Mouse (Mus musculus): ENCODE data around the gene Agt.

The Agt gene

GRCm38 (mm10) chr8:124569593-124569992, at the start of gene Agt:
Agt (minus strand) TSS chr8:124569706.
- no peak for DNase-seq (ENCODE audit: low spot score)

- no peak for DNase-seq (ENCODE audit: low spot score)
Measured at GRCm38 (mm10) chr8:124618252-124618651, 48.7 kb upstream of the Agt start.

GRCm38 (mm10) chr8:124617266-124617869, 47.9 kb upstream of the Agt start:
- peak; percentile 88 for DNase-seq (ENCODE audit: low spot score)

- DNase-seq (ENCODE audit: low spot score), result no peak
Measured at GRCm38 (mm10) chr8:124614325-124614724, 44.8 kb upstream of the Agt start.

GRCm38 (mm10) chr8:124608972-124609353, 39.5 kb upstream of the Agt start:
- no peak for DNase-seq (ENCODE audit: low spot score)

GRCm38 (mm10) chr8:124608239-124608971, 38.9 kb upstream of the Agt start:
- peak; percentile 42 for DNase-seq (ENCODE audit: low spot score)

GRCm38 (mm10) chr8:124604066-124604465, 34.6 kb upstream of the Agt start:
- no peak for DNase-seq (ENCODE audit: low spot score)

GRCm38 (mm10) chr8:124589393-124589792, 19.9 kb upstream of the Agt start:
- DNase-seq (ENCODE audit: low spot score), result no peak

- DNase-seq (ENCODE audit: low spot score), result no peak
Measured at GRCm38 (mm10) chr8:124586556-124586955, 17.1 kb upstream of the Agt start.

GRCm38 (mm10) chr8:124585718-124586425, 16.4 kb upstream of the Agt start:
- DNase-seq (ENCODE audit: low spot score), result no peak

- DNase-seq (ENCODE audit: low spot score), result no peak
Measured at GRCm38 (mm10) chr8:124576751-124577150, 7.2 kb upstream of the Agt start.

GRCm38 (mm10) chr8:124575811-124576210, 6.3 kb upstream of the Agt start, which contains the start of gene Capn9:
Capn9 (plus strand) TSS chr8:124576111.
- DNase-seq (ENCODE audit: low spot score), result no peak

- DNase-seq (ENCODE audit: low spot score), result peak; percentile 97
Measured at GRCm38 (mm10) chr8:124573552-124574340, 4.2 kb upstream of the Agt start.

- DNase-seq (ENCODE audit: low spot score), result no peak
Measured at GRCm38 (mm10) chr8:124572430-124572775, 2.9 kb upstream of the Agt start.

GRCm38 (mm10) chr8:124571732-124572429, 2.4 kb upstream of the Agt start:
- DNase-seq (ENCODE audit: low spot score), result no peak

GRCm38 (mm10) chr8:124569100-124569499, 406 bp downstream of the Agt start:
- peak; percentile 8 for DNase-seq (ENCODE audit: low spot score)

- no peak for DNase-seq (ENCODE audit: low spot score)
Measured at GRCm38 (mm10) chr8:124567584-124567983, 1.9 kb downstream of the Agt start.

GRCm38 (mm10) chr8:124567126-124567525, 2.4 kb downstream of the Agt start:
- no peak for DNase-seq (ENCODE audit: low spot score)

- DNase-seq (ENCODE audit: low spot score), result no peak
Measured at GRCm38 (mm10) chr8:124557476-124557875, 12.0 kb downstream of the Agt start.

- peak; percentile 40 for DNase-seq (ENCODE audit: low spot score)
Measured at GRCm38 (mm10) chr8:124556658-124557057, 12.8 kb downstream of the Agt start.

- DNase-seq (ENCODE audit: low spot score), result no peak
Measured at GRCm38 (mm10) chr8:124556164-124556563, 13.3 kb downstream of the Agt start.
